Mouse (Mus musculus) limb, embryonic 11.5 days (tissue): ENCODE measurements around the gene Espl1. TPM values are rescaled to one million over a fixed set of nuclear protein-coding genes. Genes with fewer than 3 reads are reported as not detected.

ENCODE experiments used
- ATAC-seq: fragments of 200-750 bp; cut with Nextera tagmentation; 2 replicates; pipeline ENCODE4 v1.8.0; 2017; ENCODE audit warnings: low read depth; ENCODE audit not compliant: insufficient number of reproducible peaks, low FRiP score, low TSS enrichment
- DNase-seq: peaks from one replicate; pipeline ENCODE4 v3.0.0-alpha.2; 2015; ENCODE audit warnings: low spot score
- H3K27ac ChIP-seq: fragments of 300-500 bp; sonication (generic); replicated peaks from 2 replicates; pipeline ENCODE4 v1.5.1; 2014; ENCODE audit warnings: low read depth, mild to moderate bottlenecking, low read length
- H3K27me3 ChIP-seq: fragments of 300-500 bp; sonication (generic); 2 replicates; pipeline ENCODE4 v1.6.1; 2014; ENCODE audit warnings: mild to moderate bottlenecking, low read length, mixed read lengths; ENCODE audit not compliant: control insufficient read depth, insufficient read depth
- H3K36me3 ChIP-seq: fragments of 300-500 bp; sonication (generic); 2 replicates; pipeline ENCODE4 v1.6.1; 2014; ENCODE audit warnings: mild to moderate bottlenecking, low read length, moderate library complexity, mixed read lengths; ENCODE audit not compliant: control insufficient read depth, insufficient read depth
- H3K4me1 ChIP-seq: fragments of 300-500 bp; sonication (generic); 2 replicates; pipeline ENCODE4 v1.6.1; 2014; ENCODE audit warnings: low read length, mixed read lengths; ENCODE audit not compliant: control insufficient read depth, insufficient read depth
- H3K4me2 ChIP-seq: fragments of 300-500 bp; sonication (generic); 2 replicates; pipeline ENCODE4 v1.6.1; 2014; ENCODE audit warnings: low read depth, mild to moderate bottlenecking, moderate library complexity; ENCODE audit not compliant: severe bottlenecking
- H3K4me3 ChIP-seq: fragments of 300-500 bp; sonication (generic); 2 replicates; pipeline ENCODE4 v1.5.1; 2014; ENCODE audit warnings: low read depth, low read length
- H3K9ac ChIP-seq: fragments of 300-500 bp; sonication (generic); 2 replicates; pipeline ENCODE4 v1.6.1; 2014; ENCODE audit warnings: mild to moderate bottlenecking, low read length
- H3K9me3 ChIP-seq: fragments of 300-500 bp; sonication (generic); 2 replicates; pipeline ENCODE4 v1.6.1; 2016; ENCODE audit warnings: low read length; ENCODE audit not compliant: control insufficient read depth
- WGBS: fragments of 180-500 bp; shearing (Covaris S2); extraction: QIAGEN DNeasy Blood & Tissue Kit; methylation state at CpG from one replicate; pipeline ENCODE4 v1.1.7; 2014; 5-methylcytosine and 5-hydroxymethylcytosine counted together
- polyA plus RNA-seq: library from polyadenylated mRNA; unstranded; fragments of >200 nt; fragmentation: Nextera tagmentation; extraction: Ambion mirVana; gene quantifications from 2 replicates; pipeline ENCODE4 v1.2.1, GENCODE M21; 2014

The Espl1 gene
- polyA plus RNA-seq, 1 experiment from 2014 or later, result 43.3 TPM

DNA sequence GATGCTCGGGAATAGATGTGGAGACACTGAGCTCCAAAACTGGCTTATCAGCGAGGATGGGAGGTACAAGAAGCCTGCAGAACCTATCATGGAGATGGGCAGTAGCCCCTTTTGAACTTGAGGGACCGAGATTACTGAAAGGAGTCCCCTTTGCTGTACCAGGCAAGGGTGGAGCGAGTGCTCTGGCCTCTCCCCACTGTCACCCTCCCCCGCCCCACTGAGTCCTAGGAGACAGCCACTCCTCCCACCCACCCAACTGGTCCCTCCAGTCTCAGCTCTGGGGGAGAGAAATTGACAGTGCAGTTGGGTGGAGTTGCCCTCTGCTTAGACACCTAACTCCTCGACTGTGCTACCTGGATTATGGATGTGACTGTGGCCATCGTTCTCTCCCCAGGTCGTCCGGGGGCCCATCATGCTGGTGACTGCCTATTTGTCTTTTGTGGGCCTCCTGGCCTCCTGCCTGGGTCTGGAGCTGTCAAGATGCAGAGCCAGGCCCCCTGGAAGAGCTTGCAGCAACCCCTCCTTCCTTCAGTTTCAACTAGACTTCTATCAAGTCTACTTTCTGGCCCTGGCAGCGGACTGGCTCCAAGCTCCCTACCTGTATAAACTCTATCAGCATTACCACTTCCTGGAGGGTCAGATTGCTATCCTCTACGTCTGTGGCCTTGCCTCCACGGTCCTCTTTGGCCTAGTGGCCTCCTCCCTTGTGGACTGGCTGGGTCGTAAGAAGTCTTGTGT lies 16.1 kb upstream of the Espl1 start:
- Histone ChIP-seq H3K9ac (peak overlapping the region; percentile 78), H3K4me2 (peak overlapping the region; percentile 73), H3K4me3 (peak overlapping the region; percentile 94), H3K27me3 (no peaks in the 10 kb centered on the region), H3K4me1 (peaks cover 7% of the 10 kb centered on the region), H3K27ac (peak overlapping the region; percentile 80; the same call in 1 of the 2 replicates), H3K9me3 (no peaks in the 10 kb centered on the region), H3K36me3 (peaks cover 13% of the 10 kb centered on the region)
- 25% methylated on average over 13 of the region's 13 CpGs for WGBS
- DNase-seq (no peak), ATAC-seq (0 out of 2 replicates have a peak, but pooled peaks have one; percentile 7)

DNA sequence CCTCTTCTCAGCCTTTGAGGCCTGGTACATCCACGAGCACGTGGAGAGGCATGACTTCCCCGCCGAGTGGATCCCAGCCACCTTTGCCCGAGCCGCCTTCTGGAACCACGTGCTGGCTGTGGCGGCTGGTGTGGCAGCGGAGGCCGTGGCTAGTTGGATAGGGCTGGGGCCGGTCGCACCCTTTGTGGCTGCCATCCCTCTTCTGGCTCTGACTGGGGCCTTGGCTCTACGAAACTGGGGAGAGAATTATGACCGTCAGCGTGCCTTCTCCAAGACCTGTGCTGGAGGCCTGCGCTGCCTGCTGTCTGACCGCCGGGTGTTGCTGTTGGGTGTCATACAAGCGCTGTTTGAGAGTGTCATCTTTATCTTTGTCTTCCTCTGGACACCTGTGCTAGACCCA lies 15.4 kb upstream of the Espl1 start:
- DNase-seq (no peak), ATAC-seq (no peak)
- H3K9ac ChIP-seq, result no peak overlapping the region
- no peaks in the 10 kb centered on the region for H3K27me3 ChIP-seq
- 95% methylated on average over 19 of the region's 19 CpGs for WGBS
- H3K4me2 ChIP-seq, result peak overlapping the region; percentile 73
- H3K27ac ChIP-seq, result no peak overlapping the region
- peak overlapping the region; percentile 94; the same call in 1 of the 2 replicates for H3K4me3 ChIP-seq
- peaks cover 13% of the 10 kb centered on the region for H3K36me3 ChIP-seq
- no peaks in the 10 kb centered on the region for H3K9me3 ChIP-seq
- H3K4me1 ChIP-seq, result peaks cover 7% of the 10 kb centered on the region

DNA sequence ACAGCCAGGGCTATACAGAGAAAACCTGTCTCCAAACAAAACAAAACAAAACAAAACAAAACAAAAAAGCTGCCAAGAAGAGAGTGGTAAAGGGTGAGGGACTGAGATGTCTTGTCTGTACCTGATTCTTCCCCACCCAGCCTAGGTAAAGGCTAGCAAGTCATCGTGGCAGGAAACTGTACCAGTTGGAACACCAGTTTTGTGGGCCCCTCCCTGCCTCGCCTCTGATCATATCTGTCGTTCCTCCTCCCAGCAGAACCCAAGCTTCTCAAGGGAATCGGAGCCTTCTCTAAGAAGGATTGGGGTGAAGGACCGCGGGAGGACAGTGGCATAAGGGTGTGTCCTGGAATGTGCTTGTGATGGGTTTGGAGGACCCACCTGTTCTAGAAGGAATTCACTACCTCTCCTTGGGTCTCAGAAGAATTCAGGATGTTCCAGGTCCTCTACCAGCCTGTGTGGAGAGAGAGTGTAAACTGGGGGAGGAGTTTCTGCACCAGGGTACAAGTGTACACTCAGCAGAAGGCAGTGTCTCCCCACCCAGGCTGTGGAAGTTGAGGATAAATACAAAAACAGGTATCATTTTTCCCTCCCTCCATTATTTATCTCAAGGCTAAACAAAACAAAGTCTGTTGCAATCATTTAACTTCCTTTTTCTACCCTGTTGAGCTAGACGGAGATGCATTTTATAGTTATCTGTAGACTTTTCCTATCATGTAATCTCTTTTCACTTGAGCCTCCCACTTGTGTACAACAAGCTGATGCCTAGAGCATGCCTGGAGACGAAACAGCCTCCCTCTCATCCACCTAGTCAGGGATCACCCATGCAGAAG lies 13.4 kb upstream of the Espl1 start:
- Histone ChIP-seq H3K36me3 (peaks cover 13% of the 10 kb centered on the region), H3K4me2 (no peak overlapping the region), H3K9me3 (no peaks in the 10 kb centered on the region), H3K27me3 (no peaks in the 10 kb centered on the region), H3K4me3 (no peak overlapping the region), H3K9ac (no peak overlapping the region), H3K27ac (no peak overlapping the region), H3K4me1 (peaks cover 7% of the 10 kb centered on the region)
- WGBS, result 90% methylated on average over 8 of the region's 8 CpGs
- no peak for DNase-seq
- ATAC-seq, result no peak

DNA sequence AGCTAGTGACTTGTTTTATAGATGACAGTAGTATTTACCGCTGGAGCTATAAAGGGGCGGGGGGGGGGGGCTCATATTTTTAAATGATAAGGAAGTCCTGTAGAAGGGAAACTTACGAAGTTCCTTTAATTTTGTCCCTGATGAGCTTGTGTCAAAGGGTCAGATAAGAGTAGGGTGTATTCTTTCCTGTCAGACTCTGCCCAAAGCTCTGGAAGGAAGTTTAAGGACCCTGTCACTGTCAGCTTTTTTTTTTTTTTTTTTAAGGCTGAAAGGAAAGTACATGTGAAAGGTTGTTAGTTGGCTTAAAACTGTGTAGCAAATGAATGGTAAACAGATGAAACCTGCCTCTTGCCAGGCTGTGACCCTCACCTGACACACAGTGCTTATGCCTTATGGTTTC lies 12.4 kb upstream of the Espl1 start:
- DNase-seq (no peak), ATAC-seq (no peak)
- Histone ChIP-seq H3K36me3 (peaks cover 13% of the 10 kb centered on the region), H3K4me3 (no peak overlapping the region), H3K9me3 (no peaks in the 10 kb centered on the region), H3K27ac (no peak overlapping the region), H3K4me1 (peaks cover 7% of the 10 kb centered on the region), H3K4me2 (no peak overlapping the region), H3K27me3 (no peaks in the 10 kb centered on the region), H3K9ac (no peak overlapping the region)
- 78% methylated on average over 3 of the region's 3 CpGs for WGBS

DNA sequence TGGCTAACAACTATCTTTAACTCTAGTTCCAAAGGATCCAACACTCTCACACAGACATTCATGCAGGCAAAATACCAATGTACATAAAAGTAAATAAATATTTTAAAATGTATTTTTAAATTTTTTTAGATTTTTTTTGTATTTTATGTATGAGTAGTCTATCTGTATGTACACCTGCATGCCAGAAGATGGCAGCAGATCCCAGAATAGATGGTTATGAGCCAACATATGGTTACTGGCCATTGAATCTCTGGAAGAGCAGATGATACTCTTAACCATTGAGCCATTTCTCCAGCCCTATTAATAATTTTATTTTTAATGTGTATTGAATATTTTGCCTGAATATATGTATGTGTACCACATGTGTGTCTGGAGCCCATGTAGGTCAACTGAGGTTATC lies 8.7 kb upstream of the Espl1 start:
- no peak for ATAC-seq
- Histone ChIP-seq H3K9me3 (no peaks in the 10 kb centered on the region), H3K4me2 (no peak overlapping the region), H3K27ac (no peak overlapping the region), H3K4me3 (no peak overlapping the region), H3K36me3 (peaks cover 2% of the 10 kb centered on the region; the same call in 1 of the 2 replicates), H3K27me3 (no peaks in the 10 kb centered on the region), H3K9ac (no peak overlapping the region), H3K4me1 (no peaks in the 10 kb centered on the region)
- peak; percentile 47 for DNase-seq

DNA sequence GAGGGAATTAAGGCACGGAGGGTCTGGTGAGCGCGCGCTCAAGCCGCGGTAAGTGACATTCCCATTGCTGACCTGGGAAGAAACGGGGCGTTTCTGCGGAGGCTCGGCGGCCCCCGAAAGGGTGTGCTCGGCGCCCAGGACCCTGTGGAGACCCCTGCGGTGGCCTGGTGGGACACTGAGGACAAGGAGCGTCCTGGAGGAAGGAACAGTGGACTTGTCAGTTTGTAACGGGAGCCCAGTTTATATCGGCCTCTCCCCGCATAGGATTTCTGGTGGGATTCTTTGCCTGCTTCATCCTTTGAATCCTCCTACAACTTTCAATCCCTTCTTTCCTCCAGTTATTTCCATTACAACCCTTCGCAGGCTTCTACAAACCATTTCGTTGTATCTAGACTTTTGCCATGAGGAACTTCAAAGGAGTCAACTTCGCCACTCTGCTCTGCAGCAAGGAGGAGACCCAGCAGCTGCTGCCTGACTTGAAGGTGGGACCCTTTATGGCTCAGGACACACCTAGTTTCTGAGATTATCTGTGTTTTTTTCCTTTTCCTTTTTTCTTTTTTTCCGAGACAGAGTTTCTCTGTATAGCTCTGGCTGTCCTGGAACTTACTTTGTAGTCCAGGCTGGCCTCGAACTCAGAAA lies 421 bp downstream of the Espl1 start:
- no peaks in the 10 kb centered on the region for H3K4me1 ChIP-seq
- 0 out of 2 replicates have a peak overlapping the region, but pooled peaks have one; percentile 28 for H3K9ac ChIP-seq
- H3K27me3 ChIP-seq, result no peaks in the 10 kb centered on the region
- peak; percentile 31; the same call in 1 of the 2 replicates for ATAC-seq
- peak overlapping the region; percentile 61 for H3K4me3 ChIP-seq
- H3K4me2 ChIP-seq, result peak overlapping the region; percentile 61
- no peaks in the 10 kb centered on the region for H3K9me3 ChIP-seq
- DNase-seq, result no peak
- H3K27ac ChIP-seq, result no peak overlapping the region
- peaks cover 22% of the 10 kb centered on the region for H3K36me3 ChIP-seq
- 4% methylated on average over 24 of the region's 24 CpGs for WGBS

DNA sequence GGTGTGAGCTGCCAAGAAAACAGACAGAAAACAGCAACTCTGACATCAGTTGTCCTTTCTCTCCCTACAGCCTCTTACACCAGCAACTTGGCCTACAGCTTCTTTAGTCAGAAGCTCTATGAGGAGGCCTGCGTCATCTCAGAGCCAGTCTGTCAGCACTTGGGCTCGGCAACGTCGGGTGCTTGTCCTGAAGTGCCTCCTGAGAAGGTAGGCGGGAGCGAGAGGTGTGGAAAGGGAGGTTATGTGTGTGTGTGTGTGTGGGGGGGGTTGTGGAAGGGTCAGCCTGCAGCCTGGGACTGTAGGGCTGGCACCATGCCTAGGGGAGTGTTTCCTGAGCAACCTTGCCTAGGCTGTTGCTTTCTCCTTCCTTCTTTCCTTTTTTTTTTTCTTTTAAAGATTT lies 6.5 kb downstream of the Espl1 start:
- Histone ChIP-seq H3K4me2 (no peak overlapping the region), H3K9me3 (no peaks in the 10 kb centered on the region), H3K9ac (no peak overlapping the region), H3K4me3 (no peak overlapping the region), H3K36me3 (peaks cover 54% of the 10 kb centered on the region), H3K27me3 (no peaks in the 10 kb centered on the region), H3K27ac (no peak overlapping the region), H3K4me1 (no peaks in the 10 kb centered on the region)
- WGBS, result 94% methylated on average over 6 of the region's 6 CpGs
- no peak for ATAC-seq
- no peak for DNase-seq

DNA sequence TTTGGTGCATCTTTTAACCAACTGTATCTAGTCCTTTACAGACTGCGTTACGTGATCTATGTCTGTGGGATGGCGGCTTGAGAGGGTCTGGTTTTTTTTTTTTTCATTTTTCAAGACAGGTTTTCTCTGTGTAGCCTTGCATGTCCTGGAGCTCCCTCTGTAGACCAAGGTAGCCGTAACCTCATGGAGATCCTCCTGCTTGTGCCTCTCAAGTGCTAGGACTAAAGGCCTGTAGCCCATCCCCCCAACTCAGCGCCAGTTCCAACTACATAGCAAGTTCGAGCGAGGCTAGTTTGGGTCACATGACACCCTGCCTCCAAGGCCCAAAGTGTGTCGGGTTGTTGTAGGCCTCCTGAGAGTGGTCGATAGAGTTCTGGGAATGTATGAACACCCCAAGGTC lies 12.7 kb downstream of the Espl1 start:
- no peak overlapping the region for H3K4me2 ChIP-seq
- H3K4me3 ChIP-seq, result no peak overlapping the region
- H3K9ac ChIP-seq, result no peak overlapping the region
- H3K27ac ChIP-seq, result no peak overlapping the region
- 88% methylated on average over 9 of the region's 9 CpGs for WGBS
- no peaks in the 10 kb centered on the region for H3K27me3 ChIP-seq
- ATAC-seq (no peak), DNase-seq (no peak)
- H3K4me1 ChIP-seq, result no peaks in the 10 kb centered on the region
- H3K9me3 ChIP-seq, result no peaks in the 10 kb centered on the region
- peaks cover 43% of the 10 kb centered on the region for H3K36me3 ChIP-seq
